In genomic region chr11:75267826-75268281, GRCm38 (mm10) we compare ENCODE assay signal across 8 mouse cellular contexts.
A peak's percentile ranks its signal among the peaks of the same experiment; 100 is the strongest.
DNase-seq lines count a peak whose midpoint lies in the region; ATAC-seq and TF ChIP-seq lines count a peak whose summit lies in the region.

No protein-coding gene starts in this region.

- WGBS in kidney, postnatal 0 days, result 52% methylated on average over 9 of the region's 9 CpGs

- H3K4me2 ChIP-seq in kidney, postnatal 0 days (ENCODE audit: low read length), result no peak overlapping the region

- no peak overlapping the region for H3K9ac ChIP-seq in kidney, postnatal 0 days (ENCODE audit: low read depth, low read length)

- DNase-seq in cerebellum, adult 18-20 months, result peak; percentile 46 to 49
- peak; percentile 29 for DNase-seq in urinary bladder, postnatal 14 days (ENCODE audit: low spot score)
- no peak for DNase-seq in urinary bladder, adult 2 months (ENCODE audit: low spot score)
- peak; percentile 53 for DNase-seq in kidney, postnatal 0 days (ENCODE audit: low spot score)
- no peak for DNase-seq in embryo, embryonic 9.5 days (ENCODE audit: extremely low spot score)
- DNase-seq in natural killer cell, adult 2 months (ENCODE audit: low spot score in 2 of 2), result no peak

- H3K27ac ChIP-seq in kidney, postnatal 0 days, result peak overlapping the region; percentile 8; the same call in 1 of the 2 replicates

- H3K27me3 ChIP-seq in kidney, postnatal 0 days (ENCODE audit: insufficient read depth, low read length), result no peaks in the 10 kb centered on the region

- 0 out of 2 replicates have a peak, but pooled peaks cover 8% of the 10 kb centered on the region for H3K4me1 ChIP-seq in kidney, postnatal 0 days (replicated peaks; ENCODE audit: insufficient read depth, low read length)

- TF ChIP-seq CTCF in kidney, postnatal 0 days (IDR thresholded peaks at IDR 0.05; ENCODE audit: low read depth), result no peak

- H3K4me3 ChIP-seq in kidney, postnatal 0 days (replicated peaks; ENCODE audit: low read depth, low read length), result no peak overlapping the region

- H3K9me3 ChIP-seq in kidney, postnatal 0 days (replicated peaks; ENCODE audit: low read length), result no peaks in the 10 kb centered on the region

- H3K36me3 ChIP-seq in kidney, postnatal 0 days (ENCODE audit: insufficient read depth, low read length), result no peaks in the 10 kb centered on the region

- no peak for ATAC-seq in cerebellum, adult (ENCODE audit: insufficient number of reproducible peaks, low FRiP score, low TSS enrichment)
- ATAC-seq in kidney, postnatal 0 days (replicated peaks; ENCODE audit: low FRiP score, low read depth), result no peak
- ATAC-seq in megakaryocyte progenitor cell, adult 5-6 weeks (replicated peaks; ENCODE audit: poor library complexity), result 0 out of 2 replicates have a peak, but pooled peaks have one; percentile 13

Comparison
In these comparisons a context has a peak if more than half of its experiments do, and no peak if none do; other contexts are left out.
1. DNase-seq: peak in cerebellum, adult 18-20 months (2 of 2), urinary bladder, postnatal 14 days (single experiment) and kidney, postnatal 0 days (single experiment); none in urinary bladder, adult 2 months (single experiment), embryo, embryonic 9.5 days (single experiment) and natural killer cell, adult 2 months (0 of 2).